Mouse (Mus musculus): ENCODE measurements around the gene Gnai2. TPM values are rescaled to one million over a fixed set of nuclear protein-coding genes. Genes with fewer than 3 reads are reported as not detected.

Gnai2 gene
- 135 and 153 TPM in 2 replicates for polyA plus RNA-seq (2012; rRNA removed)

DNA sequence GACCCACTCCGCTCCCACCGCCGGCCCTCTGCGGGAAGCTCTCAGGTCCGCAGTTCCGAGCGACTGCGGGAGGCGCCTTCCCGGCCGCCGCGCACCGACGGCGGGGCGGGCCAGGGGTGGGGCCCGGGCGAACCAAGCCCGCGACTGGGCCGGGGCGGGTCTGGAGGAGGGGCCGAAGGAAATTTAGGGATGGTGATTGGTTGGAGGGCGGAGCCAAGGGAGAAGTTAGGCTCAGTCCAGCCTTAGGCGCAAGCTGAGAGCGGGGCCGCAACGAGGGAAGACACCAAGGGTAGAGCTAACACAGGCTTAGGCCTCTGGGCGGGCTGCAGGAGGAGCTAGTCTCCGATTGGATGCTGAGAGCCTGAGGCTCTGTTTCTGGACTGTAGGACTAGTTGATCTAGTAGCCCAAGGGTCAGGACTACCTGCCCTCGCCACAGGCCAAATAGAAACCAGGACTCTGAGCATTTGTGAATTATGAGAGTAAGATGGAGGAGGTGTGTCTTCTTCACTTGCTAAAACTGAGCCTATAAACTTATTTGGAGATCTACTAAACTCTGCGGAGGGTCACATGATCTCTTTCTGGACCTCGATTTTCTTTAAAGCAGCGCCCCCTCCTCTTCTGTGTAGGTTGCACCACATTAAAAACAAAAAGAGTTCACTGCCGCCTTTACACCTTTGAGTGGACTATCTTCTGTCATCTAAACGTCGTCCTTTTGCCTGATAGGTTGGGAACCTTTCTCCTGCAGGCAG is at the start of gene Gnai2:
TSS of gene Gnai2 (minus strand) at position 89 of the 750 bp plus-strand sequence.

DNA sequence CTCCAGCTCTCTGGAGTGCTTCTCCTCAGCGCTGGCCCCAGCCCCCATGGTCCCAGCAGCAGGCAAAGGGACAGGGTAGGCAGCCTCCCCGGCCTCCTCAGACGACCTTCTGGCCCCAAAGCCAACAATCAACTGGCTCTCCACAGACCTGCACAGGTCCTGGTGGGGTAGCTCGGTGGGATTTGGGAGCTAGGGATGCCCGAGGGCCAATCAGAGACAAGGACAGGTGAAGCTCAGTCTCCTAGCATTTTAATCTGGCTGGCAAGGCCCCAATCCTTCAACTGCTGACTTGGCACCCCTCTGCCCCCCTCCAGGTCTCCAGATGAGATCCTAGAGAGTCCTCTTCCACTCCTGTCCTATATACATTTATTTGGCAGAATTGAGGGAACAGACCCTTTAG is 44.3 kb upstream of the Gnai2 start, which contains the start of gene Gnat1:
TSS of gene Gnat1 (minus strand) at position 212 of the 400 bp plus-strand sequence.

DNA sequence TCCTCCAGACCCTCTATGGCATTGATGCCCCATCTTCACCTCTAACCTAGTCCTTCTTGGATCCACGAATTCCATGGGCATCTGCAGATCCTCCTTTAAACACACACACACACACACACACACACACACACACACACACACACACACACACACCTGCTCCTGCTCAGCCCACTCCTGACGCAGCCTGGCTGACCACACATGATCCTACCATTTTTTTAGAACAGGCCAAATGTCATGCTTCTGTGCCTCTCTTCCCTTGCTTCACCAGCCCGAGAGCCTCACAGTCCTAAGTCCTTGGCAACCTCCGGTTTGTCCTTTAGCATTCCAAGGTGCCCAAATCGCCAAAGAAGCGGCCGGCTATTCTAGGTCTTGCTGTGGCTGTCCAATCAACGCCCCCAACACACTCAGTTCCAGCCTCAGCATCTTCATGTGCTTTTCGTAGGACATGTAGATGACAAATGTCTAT is 34.3 kb upstream of the Gnai2 start, which contains the start of gene Slc38a3:
TSS of gene Slc38a3 (minus strand) at position 51 of the 466 bp plus-strand sequence.

DNA sequence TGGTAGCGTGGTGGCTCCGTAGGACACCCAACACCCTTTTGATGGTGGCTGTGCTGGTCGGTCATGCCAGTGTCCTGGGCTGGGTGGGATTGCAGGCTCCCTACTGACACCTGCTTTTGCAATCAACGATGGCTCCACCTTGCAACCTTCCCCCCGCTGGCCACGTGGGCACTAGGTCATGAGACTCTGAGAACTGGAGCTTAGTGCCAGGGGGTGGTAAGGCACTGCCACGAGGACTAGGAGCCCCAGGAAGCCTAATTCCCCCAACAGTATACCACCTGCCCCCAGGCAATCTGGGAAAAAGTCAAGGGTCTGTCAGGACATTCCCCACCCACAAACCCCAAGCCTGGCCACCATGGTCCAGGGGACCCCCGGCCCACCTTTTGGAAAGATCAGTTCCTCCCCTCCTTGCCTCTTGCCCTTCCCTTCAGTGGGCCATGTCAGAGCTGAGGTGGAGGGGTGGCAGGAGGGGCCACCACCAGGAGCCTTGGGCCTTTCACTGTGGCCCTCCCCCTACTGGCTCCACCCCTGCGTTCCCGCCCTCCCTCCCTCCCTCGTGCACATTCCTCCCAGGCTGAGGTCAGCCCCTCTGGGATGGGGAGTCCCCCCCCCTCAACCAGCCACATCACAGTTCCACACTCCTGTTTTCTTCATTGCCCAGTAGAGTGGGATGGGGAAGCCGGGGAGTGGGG is 26.3 kb downstream of the Gnai2 start, which contains the start of gene Sema3b:
TSS of gene Sema3b (minus strand) at position 489 of the 692 bp plus-strand sequence.

DNA sequence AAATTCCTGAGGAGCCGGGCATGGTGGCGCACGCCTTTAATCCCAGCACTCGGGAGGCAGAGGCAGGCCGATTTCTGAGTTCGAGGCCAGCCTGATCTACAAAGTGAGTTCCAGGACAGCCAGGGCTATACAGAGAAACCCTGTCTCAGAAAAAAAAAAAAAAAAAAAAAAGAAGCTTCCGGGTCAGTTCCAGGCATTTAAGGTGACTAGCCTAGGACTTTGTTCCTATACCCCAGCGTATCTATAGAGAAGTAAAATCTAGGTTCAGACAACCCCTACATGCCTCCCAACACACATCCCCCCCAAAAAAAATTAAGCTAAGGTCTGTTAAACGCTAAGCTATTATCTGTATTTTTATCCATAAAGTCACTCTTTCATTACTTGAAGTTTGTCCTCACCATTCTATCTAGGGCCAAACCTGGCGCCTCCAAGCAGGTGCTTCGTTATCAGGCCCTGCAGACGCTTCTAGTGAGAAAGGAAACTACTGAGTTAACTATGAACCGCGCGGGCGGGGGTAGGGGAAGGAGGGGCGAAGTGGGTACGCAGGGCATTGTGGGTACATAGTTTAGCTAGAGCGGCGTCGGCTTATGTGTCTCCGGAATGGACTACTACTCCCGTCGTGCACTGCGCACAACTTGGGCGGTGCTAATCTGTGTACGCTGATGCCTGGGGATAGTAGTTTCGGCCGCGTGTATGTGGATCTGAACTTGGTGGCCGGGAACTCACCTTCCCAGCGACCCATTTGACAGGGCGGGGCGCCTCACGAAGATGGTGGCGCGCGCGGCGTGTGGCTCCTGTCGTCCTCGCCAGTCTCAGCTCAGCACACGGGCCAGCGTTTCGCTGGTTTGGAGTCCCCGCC is 48.0 kb downstream of the Gnai2 start, which contains the start of gene Ifrd2:
TSS of gene Ifrd2 (plus strand) at position 669 of the 859 bp plus-strand sequence.

GRCm38 (mm10) chr9:107580501-107581317 is 54.5 kb downstream of the Gnai2 start, which contains the start of gene Hyal3:
Gene Hyal3 (plus strand): TSS chr9:107580818.

GRCm38 (mm10) chr9:107578587-107578986 is 56.6 kb downstream of the Gnai2 start, which contains the start of gene Naa80:
Gene Naa80 (plus strand): TSS chr9:107578887.

GRCm38 (mm10) chr9:107576357-107577107 is 58.6 kb downstream of the Gnai2 start, which contains the start of gene Hyal1:
Gene Hyal1 (plus strand): TSS chr9:107576927.

DNA sequence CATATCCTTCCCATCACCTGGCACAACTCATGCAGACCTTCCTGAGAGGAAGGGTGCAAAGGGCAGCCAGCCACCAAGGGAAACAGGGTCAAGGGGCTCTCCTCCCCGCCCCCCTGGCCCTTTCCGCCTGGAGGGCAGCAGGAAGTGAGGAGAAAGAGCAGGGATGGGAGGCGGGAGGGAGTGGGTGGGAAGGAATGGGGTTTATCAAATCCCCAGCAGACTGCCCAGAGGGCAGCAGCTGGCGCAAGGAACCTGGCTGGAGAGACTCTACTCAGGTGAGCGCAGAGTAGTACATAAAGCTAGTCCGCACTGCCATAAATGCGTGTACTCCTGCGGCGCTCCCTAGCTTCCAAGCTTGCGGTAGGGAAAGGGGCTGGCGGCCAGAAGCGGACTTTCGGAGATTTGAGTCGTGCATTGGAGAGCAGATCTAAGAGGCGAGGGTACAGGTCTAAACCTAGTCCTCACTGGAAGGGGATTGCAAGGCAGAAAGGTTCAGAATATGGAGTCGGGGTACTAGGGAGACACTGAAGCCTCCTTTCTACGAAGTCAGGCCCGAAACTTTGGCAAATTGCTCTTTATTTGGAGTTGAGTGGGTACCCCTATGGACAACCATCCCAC is 67.4 kb downstream of the Gnai2 start, which contains the start of gene Hyal2:
TSS of gene Hyal2 (plus strand) at position 244 of the 618 bp plus-strand sequence.

Other genes starting within 250 kb of the Gnai2 start
- gene Cacna2d2, start 235.8 kb downstream of the Gnai2 start, polyA plus RNA-seq (2012; rRNA removed): 0.03 and 0.04 TPM in 2 replicates
- 10.7 and 10.8 TPM in 2 replicates for gene Tmem115, start 101.4 kb downstream of the Gnai2 start, polyA plus RNA-seq (2012; rRNA removed)
- gene Cyb561d2, start 93.2 kb downstream of the Gnai2 start, polyA plus RNA-seq (2012; rRNA removed): 12.1 and 12.2 TPM in 2 replicates
- 12.5 and 13.9 TPM in 2 replicates for gene Nprl2, start 93.1 kb downstream of the Gnai2 start, polyA plus RNA-seq (2012; rRNA removed)
- 2.0 and 4.2 TPM in 2 replicates for gene Zmynd10, start 88.1 kb downstream of the Gnai2 start, polyA plus RNA-seq (2012; rRNA removed)
- 16.5 and 18.0 TPM in 2 replicates for gene Rassf1, start 83.8 kb downstream of the Gnai2 start, polyA plus RNA-seq (2012; rRNA removed)
- 18.8 and 19.4 TPM in 2 replicates for gene Tusc2, start 72.1 kb downstream of the Gnai2 start, polyA plus RNA-seq (2012; rRNA removed)
- gene Hyal2, start 67.4 kb downstream of the Gnai2 start, polyA plus RNA-seq (2012; rRNA removed): 37.6 and 38.7 TPM in 2 replicates
- gene Hyal1, start 58.4 kb downstream of the Gnai2 start, polyA plus RNA-seq (2012; rRNA removed): 2.0 and 2.7 TPM in 2 replicates
- gene Naa80, start 56.5 kb downstream of the Gnai2 start, polyA plus RNA-seq (2012; rRNA removed): 14.5 and 16.0 TPM in 2 replicates
- 0.55 and 0.59 TPM in 2 replicates for gene Hyal3, start 54.5 kb downstream of the Gnai2 start, polyA plus RNA-seq (2012; rRNA removed)
- 80.9 and 85.5 TPM in 2 replicates for gene Ifrd2, start 47.7 kb downstream of the Gnai2 start, polyA plus RNA-seq (2012; rRNA removed)
- 0.89 and 2.0 TPM in 2 replicates for gene Sema3b, start 26.1 kb downstream of the Gnai2 start, polyA plus RNA-seq (2012; rRNA removed)
- 291 and 302 TPM in 2 replicates for gene Slc38a3, start 34.2 kb upstream of the Gnai2 start, polyA plus RNA-seq (2012; rRNA removed)
- 0.65 and 0.76 TPM in 2 replicates for gene Gnat1, start 44.3 kb upstream of the Gnai2 start, polyA plus RNA-seq (2012; rRNA removed)
- gene Sema3f, start 75.1 kb upstream of the Gnai2 start, polyA plus RNA-seq (2012; rRNA removed): 3.5 and 4.9 TPM in 2 replicates
- gene Rbm5, start 135.6 kb upstream of the Gnai2 start, polyA plus RNA-seq (2012; rRNA removed): 33.4 and 38.1 TPM in 2 replicates
- gene Rbm6, start 237.9 kb upstream of the Gnai2 start, polyA plus RNA-seq (2012; rRNA removed): 15.2 and 17.3 TPM in 2 replicates

Data from liver, embryonic 18 days (tissue).